Mouse (Mus musculus) monocyte, adult 5-6 weeks (primary cell): ENCODE measurements around the gene Ewsr1. TPM values are rescaled to one million over a fixed set of nuclear protein-coding genes. Genes with fewer than 3 reads are reported as not detected.

Experiments
- ATAC-seq: fragments of 153-309, 156-312 bp; replicated peaks from 2 replicates; pipeline ENCODE4 v1.8.0; 2017; ENCODE audit warnings: mild to moderate bottlenecking; ENCODE audit not compliant: low TSS enrichment, insufficient number of reproducible peaks, severe bottlenecking, poor library complexity, low FRiP score
- total RNA-seq: library from RNA; stranded (forward); fragments of 200-1000, 200-491, 200-594 nt; gene quantifications from 3 replicates; pipeline ENCODE4 v1.2.3, GENCODE M21; 2017

The Ewsr1 gene
- total RNA-seq, 1 experiment from 2014 or later: 492 TPM

DNA sequence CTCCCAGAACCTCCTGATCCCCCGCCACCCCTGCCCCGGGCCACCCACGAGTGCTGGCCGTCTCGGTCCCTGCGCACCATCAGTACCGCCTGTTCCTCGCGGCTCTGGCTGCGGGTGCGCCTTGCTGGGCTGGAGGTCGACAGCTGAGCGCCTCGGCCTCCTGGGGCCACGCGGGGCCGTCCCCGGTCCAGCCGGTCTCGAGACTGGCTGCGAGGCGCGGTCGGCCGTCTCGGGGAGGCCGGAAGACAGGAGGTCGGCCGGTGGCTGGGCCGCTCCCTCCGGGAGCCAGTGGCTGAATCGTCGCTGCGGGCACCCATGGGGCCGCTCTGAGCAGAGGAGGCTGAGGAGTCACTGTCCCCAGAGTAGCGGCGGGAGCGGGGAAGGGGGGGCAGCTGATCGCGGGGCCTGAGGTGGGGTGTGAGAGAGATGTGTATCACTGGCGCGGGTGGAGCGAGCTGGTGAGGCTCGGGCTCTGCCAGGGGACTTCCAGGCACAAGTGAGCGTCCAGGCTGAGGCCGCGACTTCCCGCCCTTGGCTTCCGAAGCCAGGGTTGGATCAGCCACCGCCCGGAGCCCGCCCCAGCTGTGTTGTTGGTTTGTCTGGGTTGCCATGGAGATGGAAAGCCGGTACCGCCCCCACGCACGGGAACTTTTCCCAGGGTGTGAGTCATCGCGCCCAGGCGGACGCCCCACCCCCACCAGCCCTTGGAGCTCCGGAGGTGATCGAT lies 37.5 kb downstream of the Ewsr1 start:
- ATAC-seq: 0 out of 2 replicates have a peak, but pooled peaks have one; percentile 33

DNA sequence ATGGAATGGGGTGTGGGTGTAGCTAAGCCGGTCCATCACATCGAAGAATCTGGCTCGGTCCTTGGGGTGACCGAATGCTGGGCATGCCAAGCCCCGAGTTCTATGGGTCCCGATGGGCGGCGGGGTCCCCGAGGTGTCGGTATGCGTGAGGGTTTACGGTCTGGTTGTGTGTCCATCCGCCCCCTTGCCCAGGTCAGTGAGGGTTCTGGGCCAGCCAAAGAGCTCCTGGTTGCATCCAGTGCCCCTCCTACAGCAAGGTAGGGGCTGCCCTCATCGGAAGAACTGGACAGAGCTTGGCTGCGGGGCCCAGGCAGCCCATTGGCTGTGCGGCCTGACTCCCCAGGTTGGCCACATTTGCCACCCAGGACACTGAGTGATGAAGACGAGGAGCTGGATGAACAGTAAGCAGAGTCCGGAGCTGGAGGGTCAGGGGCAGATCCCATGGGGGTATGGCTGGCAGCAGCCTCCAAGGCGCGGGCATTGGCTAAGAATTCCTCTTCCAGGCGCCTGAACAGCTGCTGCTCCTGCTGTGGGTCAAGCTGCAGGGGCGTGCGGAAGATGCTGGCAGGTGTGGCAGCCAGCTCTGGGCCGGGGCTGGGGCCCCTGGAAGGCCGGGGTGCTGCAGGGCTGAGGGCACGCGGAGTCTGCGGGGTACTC lies 38.2 kb downstream of the Ewsr1 start:
- no peak for ATAC-seq

DNA sequence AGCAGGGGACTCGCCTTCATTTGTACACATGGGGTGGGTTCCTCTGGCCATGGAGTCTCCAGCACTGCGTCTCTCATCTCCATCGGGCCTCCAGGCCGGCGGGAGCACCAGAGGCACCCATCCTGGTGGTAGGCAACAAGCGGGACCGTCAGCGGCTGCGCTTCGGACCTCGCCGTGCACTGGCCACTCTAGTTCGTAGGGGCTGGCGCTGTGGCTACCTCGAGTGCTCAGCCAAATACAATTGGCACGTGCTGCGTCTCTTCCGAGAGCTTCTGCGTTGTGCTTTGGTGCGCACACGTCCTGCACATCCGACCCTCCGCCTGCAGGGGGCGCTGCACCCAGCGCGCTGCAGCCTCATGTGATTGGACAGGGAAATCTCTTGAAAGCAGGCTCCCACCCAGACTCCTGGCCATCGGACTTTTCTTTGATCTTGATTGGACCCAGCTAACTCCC lies 39.3 kb downstream of the Ewsr1 start:
- ATAC-seq: no peak

DNA sequence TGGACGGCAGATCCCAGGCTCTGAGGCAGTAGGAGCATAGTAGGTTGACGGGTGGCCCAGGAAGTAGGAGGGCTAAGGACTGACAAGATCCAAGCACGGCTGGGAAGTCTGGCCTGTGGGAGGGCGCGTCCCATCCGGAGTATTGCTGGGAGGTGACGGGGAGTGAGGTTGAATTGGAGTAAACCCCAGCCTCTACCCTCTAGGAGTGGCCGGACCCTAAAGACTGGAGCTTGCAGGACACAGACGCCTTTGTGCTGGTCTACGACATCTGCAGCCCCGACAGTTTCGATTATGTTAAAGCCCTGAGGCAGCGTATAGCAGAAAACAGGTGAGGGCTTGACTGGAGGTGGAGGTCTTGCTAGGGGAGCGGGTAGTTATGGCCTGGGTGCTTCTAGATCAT lies 39.8 kb downstream of the Ewsr1 start:
- no peak for ATAC-seq

DNA sequence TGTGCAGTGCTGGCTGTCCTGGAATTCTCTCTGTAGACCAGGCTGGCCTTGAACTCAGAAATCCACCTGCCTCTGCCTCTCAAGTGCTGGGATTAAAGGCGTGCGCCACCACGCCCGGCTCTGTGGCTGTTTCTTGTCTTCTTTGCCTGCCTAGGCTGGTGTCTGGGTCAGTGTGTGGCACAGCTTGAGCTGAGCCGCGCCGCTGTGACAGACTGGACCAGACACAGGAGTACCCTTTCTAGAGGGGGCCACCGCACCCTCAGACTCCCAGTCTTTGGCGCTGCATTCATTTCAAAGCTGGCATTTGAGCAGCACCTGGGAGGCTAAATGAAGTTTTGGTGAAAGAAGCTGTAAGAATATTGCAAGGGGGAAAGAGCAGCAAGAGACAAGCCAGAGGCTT lies 40.3 kb downstream of the Ewsr1 start:
- ATAC-seq: no peak

DNA sequence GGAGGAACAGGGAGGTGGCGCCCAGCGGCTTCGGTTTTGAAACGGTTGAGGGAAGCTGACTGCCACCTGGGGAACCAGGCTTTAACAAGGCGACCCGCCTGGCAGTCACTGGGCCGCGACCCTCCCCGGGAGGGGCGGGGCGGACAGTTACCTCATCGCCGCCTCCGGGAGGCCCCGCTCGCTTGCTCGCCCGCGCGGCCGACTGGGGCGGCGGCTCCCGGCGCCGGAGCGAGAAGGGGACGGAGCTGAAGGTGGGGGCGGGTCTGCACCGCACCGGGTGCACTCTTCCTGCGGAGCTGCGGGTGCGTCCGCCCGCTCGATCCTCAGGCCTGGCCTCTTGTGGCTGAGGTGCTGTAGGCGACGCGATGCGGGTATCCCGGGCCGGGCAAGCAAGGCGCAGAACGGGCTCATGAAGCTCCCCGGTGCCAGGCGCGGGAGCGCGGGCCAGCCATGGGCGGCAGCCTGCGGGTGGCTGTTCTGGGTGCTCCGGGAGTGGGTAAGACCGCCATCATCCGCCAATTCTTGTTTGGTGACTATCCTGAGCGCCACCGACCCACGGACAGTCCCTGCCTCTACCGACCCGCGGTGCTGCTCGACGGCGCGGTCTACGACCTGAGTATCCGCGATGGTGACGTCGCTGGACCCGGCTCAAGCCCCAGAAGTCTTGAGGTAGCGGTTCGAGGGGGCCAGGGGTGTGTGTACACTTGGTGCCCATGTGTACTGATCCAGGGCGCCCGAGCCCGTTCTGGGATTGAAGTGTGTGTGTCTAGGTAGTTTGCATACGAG lies 41.0 kb downstream of the Ewsr1 start, which contains the start of gene Rasl10a:
Rasl10a (plus strand) TSS at position 273 of the 786 bp plus-strand sequence.
- ATAC-seq: no peak

DNA sequence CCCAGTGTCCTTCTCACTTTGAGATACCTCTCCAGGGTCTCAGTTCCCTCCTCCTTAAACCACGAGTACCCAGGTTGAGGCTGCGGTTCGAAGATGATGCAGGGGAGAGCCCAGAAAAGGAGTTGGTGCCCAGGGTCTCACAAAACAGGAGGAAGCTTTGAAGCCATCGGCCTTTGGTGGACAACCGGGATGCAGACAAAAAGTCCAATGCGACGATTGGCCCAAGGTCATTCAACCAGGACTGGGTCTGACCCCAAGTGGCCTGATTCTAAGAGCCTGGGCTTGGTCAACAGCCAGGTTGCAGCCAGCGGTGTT lies 41.6 kb downstream of the Ewsr1 start:
- no peak for ATAC-seq

DNA sequence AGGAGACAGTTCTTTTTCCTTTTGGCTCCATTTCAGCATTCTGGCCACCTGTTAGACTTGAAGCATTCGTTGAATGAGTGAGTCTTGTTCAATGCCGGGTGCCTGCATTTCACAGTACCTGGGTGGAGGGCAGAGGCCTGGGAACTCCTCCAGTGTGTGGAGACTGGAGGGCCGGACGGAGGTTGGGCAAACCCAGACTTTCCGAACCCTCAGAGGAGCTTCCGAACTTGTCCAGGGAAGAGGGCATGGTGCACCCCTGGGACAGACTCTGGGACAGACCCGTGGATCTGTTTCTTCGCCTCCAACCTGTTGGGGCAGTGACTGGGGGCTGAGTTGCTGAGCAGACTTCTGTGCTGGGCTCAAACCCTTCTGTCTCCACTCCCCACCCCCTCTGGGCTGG lies 42.0 kb downstream of the Ewsr1 start:
- no peak for ATAC-seq

DNA sequence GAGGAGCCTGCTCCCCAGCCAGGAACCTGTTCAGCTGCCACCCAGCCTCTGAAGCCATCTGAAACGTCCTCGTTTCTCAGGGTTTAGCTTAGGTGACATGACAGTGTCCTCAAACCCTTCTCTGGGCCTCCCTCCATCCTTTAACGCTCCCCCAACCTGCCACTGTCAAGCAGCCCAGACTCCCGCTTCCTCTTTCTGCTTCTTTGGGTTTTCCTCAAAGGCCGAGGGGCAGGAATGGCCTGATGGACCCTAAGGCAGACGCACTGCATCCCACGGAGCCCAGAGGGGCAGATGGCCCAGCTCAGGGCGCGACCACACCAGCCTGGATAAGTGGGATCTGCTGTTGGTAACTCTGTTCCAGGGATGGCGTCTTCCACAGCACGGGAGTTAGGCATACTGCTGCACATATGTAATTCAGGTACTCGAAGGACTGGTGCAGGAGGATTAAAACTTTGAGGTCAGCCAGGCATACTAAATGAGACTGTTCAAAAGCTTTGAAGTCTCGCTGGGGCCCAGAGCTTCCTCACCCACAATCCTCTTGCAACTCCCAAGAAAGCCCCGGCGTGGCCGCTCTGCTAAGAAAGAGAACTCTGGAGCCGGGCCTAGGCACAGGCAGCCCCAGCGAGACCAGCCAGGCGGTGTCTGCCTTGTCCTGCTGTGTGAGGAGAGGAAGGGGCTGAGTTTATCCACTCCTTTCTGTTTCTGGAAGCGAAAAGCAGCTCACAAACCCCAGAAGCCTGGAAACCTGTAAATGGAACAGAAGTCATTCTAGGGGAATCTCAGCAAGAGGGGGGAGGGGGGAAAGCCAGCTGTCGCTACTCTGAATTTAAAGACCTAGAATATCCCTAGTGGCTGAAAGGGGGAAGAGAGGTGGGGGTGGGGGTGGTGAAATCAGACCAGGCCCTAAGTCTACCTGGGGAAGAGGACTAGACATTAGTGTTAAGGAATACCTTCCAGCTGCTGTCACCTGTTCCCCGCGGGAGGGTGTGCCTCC lies 42.8 kb downstream of the Ewsr1 start:
- ATAC-seq: no peak

DNA sequence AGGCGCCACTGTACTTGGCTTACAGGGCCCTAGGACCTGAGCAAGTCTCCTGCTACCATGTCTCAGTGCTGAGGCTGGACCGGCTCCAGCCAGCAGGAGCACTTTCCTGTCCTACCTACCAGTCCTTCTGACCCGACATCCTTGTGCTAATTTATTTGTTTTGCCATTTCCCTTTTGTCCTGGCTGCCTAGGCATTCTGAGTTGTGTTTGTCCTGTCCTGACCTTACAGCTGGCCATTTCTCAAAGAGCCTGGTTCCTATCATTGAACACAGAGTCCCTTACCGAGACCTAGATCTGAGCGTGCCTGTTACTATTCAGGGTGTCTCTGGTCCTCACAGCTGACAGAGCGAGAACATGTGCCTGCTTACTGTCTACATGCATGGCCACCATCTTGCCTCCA lies 44.2 kb downstream of the Ewsr1 start:
- no peak for ATAC-seq

DNA sequence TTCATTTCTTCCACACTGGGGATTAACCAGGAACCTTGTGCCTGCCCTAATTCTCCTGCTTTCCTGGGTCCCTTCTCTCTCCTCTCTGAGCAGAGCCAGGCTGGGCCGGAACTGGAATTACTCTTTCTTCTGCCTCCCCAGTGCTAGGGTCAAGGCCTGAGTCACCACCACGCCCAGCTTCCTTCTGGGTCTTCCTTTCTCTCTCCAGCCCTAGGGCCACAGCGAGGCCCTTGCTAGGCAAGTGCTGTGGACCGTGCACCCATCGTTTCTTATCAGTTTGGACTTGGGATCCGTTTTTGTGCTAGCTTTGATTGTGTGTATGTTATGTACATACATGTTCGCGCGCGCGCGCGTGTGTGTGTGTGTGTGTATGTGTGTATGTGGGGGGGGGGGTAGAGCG lies 44.9 kb downstream of the Ewsr1 start:
- no peak for ATAC-seq

DNA sequence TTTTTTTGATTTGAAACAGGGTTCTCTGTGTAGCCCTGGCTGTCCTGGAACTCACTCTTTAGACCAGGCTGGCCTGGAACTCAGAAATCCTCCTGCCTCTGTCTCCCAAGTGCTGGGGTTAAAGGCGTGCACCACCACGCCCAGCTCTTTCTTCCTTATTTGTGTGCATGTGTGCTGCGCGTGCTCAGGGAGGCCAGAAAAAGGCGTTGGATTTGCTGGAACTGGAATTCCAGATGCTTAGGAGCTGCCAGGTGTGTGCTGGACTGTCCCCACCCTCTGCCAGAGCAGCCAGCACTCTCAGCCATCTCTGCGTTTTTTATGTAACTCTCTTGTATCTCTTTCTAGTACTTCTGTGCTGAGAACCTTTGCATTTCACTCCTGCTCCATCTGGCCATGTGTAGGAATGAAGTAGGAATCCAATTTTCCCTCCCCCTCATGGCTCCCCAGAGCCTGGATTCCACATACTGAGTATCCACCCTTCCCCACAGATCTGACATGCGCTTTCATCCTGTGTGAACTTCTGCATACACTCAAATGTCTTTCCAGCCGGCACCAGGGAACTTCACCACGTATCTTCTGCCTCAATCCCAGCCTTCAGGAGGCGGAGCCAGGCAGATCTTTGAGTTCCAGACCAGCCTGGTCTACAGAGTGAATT lies 46.7 kb downstream of the Ewsr1 start:
- no peak for ATAC-seq

DNA sequence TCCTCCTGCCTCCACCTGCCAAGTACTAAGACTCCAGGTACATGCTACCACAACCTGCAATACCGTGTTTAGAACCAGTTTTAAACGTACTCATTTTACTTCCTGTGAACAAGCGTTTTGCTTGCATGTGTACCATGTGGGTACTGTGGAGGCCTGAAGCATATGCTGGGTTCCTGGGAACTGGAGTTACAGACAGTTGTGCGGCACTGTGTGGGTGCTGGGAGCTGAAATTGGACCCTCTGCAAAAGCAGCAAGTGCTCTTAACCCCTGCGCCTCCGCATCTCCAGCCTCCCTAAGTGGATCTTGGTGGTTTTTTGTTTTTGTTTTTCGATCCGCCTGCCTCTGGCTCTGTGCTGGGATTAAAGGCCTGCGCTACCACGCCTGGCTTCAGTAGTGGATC lies 47.4 kb downstream of the Ewsr1 start:
- no peak for ATAC-seq

DNA sequence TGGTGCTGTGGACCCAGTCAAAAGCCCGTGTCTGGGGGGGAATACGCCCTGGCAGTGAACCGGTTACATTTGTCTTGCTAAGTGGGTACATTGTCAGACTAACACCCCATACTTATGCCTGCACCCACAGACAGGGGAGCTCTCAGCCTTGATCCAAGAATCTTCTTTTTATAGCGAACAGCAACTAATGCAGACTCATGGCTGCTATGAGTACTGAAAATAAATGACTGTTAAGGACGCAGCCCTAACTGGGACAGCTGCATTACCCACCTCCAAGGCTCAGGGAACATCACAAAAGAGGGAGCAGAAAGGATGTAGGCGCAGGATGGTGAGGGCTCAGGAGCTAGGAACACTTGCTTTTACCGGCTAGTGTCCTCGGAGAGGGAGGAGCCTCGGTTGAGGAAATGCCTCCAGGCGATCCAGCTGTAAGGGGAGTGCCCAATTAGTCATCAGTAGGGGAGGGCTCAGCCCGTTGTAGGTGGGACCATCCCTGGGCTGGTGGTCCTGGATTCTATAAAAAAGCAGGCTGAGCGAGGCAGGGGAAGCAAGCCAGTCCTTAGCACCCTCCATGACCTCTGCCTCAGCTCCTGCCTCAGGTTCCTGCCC lies 52.6 kb downstream of the Ewsr1 start:
- ATAC-seq: no peak

DNA sequence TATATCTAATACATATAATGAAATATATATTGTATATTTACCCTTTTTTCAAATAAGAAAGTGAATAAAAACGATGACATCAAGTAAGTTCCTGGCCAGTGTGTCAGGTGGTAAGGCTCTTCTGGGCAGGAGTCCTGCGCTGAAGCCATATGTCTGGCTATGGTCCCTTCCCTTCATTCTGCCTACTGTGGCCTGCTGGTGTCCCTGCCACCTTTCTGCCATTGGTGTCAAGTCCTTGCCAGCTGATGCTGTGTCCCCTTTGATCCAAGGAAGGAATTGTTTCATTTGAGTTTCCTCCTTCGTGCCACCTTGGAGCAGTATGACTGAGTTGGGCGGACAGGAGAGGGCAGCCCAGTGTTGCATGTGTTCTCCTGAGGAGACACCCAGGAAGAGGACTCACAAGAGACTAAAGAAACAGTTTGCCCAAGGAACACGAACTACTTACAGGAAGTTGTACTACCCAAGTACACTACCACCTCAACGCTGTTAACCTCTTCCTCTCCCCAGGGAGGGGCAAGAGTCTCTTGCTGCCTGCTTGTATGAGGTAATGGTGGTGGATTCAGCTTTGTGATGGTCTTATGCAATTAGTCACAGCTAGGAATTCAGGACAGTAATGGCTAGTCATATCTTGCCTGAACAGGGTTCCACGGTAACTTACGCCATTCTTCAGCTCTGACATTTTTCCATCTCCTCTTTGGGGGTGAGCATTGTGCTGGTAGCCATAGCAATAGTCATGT lies 56.3 kb downstream of the Ewsr1 start:
- no peak for ATAC-seq

DNA sequence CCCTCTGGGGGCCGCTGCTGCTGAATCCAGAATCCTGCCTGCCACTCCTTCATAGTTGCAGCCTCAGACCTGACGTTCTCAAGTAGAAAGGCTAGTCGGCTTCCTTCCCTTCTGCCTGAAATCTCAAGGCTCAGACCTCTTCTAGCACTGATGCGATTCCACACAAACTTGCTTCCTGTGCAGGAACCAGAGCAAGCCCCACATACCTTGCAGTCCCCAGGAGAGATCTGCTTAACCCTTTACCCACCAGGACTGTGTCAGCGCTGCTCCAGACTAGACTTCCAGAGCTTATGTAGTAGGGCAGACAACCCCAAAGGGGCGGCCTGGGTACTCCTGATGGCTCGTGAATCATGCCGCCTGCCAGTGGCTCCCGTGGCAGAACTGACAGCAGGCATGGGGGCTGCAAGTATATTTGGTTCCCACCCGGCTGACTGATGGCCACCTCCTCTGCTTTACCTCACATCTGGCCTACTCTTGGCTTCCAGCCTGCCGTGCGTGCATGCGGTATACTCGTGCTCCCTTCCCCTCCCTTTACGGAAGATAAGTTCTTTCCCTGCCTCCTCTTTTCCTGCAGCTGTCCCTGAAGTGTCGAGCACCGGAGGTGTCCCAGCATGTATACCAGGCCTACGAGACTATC lies 57.8 kb downstream of the Ewsr1 start:
- ATAC-seq: no peak

DNA sequence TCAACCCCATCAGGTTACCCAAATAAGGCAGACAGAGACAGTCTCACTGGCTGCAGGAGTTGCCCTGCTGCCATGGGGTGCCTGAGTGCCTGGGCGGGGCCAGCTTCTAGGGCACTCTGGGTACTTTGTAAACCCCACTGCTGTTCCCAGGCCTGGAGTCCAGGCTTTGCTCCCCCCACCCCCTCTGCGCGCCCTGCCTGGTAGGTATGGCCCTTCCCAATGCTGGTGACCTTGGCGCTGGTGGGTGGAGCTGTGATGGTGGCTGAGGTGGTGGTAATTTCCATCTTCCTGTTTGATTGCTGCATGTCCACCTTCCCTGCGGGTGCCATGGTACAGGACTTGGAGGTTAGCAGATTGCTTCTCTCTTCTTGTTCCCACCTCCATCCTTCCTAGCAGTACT lies 58.5 kb downstream of the Ewsr1 start:
- no peak for ATAC-seq
